Mouse (Mus musculus) naive thymus-derived CD4-positive, alpha-beta T cell, adult 2 months (primary cell): ENCODE measurements around the gene Slc46a2.

Experiments
- DNase-seq: peaks from one replicate; pipeline ENCODE4 v3.0.0-alpha.2; 2011; ENCODE audit warnings: low read depth

The Slc46a2 gene

DNA sequence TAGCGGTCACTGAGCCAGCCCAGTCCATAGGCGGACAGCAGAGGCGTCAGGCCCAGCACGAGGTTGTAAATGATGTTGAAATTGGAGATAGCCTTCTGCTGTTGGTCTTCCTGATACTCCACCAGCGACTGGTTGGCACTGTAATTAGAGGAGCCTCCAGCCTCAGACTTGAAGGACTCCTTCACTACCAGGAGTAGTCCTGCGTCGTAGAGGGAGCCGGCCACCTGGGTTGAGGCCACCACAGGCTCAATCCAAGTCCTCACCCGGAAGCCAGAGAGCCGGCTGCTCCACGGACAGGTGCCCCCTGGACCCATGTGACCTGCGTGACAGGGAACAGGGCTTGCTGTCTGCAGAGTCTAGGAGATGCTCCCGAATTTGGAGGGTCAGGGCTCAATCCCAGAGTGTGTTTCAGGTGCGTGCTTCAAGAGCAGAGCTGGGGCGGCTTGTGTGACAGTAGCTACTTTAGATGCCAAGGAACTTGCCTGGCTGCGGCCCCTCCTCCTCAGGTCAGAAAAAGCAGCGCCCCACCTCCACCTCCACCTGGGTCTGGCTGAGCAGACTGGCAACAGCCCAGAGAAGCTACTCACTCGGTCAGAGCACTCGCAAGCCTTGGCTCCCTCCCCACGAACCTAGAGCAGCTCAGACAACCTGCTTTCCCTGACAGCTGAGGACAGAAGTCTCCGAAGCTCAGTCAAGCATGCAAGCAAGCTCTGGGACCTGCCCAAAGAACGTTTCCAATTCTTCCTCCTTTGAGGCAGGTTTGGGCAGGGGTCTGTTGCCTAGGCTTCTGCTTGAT lies at the start of gene Slc46a2:
Slc46a2 (minus strand) TSS at position 449 of the 796 bp plus-strand sequence.
- no peak for DNase-seq

DNA sequence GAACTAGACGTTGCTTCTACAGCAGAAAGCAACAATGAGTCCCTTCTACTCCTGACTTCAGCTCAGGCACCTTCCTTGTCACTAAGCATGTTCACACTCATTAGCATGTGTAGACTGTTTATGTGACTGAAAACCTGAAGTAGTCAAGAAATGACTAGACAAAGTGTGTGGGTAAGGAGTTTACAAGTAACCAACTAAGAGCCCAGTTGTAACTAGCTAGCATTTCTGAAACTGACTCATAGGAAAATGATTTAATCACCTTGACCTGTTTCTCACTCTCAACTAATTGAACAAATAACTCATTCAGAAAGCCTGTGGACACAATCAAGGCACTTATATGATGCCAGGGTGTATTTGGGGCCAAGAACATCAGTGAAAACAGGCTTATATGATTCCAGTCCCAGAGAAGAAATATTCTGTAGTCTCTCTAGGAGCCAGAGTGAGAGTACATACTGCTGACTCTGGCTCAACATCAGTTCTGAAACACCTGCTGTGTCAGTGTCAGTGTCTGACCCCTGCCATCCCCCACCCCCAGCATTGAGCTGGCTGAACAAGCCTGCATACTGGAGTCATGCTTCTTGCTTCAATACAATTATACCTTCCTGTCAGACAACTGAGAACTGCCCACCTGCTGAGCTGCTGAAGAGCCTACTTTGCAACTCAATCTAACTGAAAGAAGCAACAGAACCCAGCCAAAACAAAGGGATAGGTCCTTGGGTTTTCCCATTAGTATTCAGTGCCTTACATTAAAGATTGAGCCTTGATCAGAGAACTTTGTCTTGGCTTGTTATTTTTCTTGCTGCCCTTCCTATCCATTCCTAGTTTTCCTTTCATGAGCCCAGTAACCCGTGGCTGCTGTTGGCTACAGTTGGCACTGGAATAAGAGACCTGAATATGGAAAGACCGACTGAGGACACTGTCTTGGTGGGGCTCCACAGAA lies 48.8 kb upstream of the Slc46a2 start, which contains the start of gene Mup6:
Mup6 (plus strand) TSS at position 890 of the 940 bp plus-strand sequence.
- DNase-seq = no peak

DNA sequence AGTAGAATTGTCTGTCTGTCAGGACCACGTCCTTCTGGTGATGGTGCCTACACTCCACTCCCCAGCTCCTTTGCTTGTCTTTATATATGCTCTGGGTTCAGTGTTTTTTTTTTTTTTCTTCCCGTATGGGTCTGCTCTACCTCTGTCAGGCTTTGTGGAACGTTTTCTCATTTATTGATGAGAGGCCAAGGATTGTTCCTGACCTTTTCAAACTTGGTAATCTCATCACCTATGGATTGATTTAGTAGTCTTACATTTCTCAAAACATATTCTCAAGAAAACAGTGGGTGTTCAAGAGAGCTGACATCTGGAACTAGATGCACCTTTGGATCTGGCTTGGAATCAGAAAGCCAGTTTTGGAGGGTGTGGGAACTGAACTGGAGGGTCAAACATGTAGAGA lies 45.8 kb upstream of the Slc46a2 start, which contains the start of gene Mup4:
Mup4 (minus strand) TSS at position 101 of the 400 bp plus-strand sequence.
- no peak for DNase-seq

DNA sequence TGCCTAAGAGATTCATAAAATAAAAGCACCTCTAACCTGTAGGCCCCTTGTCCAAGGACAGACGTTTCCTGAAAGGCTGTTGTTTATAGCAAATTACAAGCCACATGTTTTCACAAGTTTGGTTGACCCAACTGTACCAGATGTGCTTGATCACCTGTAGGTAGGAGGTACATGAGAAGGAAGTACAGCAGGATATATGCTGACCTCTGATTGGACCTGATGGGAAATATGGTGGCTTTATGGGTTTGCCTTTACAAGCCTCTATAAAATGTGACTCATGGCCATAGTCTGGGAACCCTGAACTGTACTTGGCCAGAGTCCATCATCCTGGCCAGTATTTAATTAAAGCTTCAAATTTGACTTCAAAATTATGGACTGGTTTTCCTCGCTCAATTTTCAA lies 22.7 kb upstream of the Slc46a2 start:
- DNase-seq = no peak

DNA sequence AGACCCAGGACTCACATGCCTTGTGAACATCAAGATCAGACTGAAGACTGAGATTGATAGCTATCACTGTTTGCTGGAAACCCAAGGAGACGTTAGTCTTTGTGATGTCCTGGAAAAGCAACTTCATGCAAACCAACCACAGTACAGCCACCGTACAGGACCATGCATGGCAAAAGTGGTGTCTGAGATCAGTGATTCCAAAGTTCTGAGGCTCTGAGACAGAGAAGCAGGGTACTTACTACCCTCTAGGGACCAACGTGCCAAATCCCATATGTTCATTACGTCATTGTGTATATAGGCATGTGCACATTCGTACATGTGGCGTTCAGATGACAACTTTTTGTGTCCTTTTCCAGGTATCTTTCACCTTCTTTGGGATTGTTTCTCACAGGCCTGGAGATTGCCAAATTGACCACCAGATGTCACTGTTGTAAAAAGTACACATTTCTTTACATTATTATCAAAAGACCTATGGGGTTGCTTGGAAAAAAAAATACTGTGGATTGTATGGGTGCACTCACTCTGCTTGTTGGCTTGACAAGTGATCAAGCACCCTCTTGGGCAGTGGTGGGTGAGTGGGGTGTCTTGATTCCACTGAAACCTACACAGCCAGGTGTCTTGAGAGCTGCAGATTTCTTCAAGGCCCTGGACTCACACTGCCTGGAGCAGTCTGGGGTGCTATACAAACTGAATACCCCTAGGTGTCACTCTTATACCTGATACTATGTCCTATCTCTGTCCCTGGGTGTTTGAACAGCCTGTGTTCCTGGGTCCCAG lies 17.8 kb upstream of the Slc46a2 start:
- DNase-seq = peak; percentile 39

DNA sequence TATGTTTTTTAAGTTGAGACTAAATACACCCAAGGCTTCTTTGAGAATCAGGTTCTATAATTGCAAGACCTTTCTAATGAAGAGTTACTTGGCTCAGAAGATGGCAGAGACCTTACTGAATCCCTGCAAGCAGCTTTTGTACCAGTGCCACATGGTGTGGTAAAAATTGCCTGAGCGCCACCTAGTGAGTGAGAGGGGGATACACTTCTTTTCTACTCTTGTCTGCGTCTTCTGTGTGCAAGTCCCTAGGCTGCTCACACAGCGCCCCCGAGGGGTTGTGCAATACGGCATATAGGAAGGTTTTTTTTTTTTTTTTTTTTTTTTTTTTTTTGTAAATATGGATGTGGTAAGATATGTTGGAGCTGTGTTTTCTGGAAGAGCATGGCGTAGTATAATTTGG lies 13.5 kb upstream of the Slc46a2 start:
- peak; percentile 79 for DNase-seq

DNA sequence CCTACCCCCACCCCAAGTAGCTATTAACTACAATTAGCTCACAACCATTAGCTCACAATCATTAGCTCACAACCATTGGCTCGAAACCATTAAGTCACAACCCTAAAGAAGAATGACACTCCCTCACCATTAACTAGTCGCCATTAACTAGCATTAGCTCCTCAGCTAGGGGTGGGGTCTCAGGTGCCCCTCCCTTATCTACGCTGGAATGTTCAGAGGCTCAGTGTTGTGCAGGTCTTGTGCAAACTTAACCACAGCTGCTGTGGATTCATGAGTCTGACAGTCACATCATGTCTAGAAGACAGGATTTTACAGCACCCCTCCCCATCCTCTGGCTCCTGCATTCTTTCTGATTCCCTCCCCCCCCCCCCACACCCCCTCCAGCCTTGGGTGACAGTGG lies 12.8 kb upstream of the Slc46a2 start:
- no peak for DNase-seq

DNA sequence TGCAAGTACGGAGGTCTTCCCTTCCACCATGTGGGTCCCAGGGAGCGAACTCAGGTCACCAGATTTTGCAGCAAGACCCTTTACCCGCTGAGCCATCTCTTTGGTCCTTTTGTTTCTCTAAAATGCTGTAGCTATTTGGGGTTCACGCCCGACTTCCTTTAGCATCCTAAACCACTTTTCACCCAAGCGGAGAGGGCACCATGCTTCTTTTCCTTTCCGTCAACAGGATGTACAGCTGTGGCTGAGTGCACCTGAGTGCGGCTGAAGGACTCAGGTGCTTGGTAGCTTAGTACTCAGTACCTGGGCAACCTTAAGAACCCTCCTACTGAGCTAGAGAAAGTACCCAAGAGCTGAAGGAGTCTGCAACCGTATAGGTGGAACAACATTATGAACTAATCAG lies 10.2 kb upstream of the Slc46a2 start:
- no peak for DNase-seq

DNA sequence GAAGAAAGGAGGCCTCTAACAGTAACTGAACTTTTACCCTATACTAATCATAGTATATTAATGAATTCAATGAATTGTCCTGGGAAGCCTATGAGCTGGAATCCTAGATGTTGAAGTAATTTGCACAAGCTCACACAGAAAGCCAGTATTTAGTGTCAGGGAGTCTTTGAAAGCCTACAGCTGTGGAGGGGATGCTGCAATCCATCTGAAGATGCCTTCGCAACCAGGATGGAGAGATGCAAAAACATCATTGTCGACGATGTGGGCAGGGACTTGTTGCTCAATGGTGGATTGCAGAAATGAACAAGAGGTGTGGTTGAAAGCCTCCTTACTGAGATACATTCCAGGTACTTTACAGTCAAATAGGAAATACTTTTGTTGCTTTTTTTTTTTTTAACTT lies 3.1 kb upstream of the Slc46a2 start:
- no peak for DNase-seq

DNA sequence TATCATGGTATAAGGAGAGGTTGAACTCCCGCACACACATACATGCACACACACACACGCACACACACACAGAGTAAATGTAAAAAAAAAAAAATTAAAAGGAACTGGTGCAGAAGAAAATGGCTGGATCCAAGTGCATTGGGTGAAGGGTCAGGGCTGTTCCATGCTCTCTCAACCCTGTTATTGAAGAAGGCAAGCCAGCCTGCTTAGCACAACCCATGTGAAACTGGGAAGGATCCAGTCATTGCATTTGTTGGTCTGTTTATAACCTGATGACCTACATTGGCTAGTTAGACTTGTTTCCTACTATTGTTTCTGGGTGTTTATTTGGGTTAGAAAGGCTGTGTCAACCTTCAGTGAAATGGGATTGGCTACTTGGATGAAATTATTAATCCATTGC lies 6.1 kb downstream of the Slc46a2 start:
- DNase-seq = no peak

DNA sequence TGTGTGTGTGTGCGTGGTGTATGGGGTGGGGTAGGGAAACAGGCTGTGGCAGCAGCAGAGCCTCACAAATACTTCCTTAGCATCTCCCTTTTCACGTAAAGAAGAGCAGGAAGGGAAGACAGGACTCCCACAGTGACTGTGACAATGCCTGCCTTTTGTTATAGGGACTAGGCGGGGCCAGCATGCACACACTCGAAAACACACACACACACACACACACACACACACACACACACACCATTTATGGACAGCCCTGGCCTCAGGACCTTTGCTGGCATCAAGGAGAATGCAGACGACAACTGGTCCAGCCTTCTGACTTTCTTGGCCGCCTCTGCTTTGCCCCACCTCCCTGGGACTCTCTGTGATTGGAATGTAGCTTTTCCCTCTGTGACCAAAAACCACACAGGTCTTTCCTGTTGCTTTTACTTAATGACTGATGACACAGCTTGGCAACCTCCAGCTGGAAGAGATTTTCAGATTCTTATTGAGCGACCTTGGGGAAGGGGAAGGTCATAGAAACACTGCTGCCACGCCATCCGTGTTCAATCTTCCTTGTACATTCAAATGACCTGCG lies 7.1 kb downstream of the Slc46a2 start:
- DNase-seq = no peak

DNA sequence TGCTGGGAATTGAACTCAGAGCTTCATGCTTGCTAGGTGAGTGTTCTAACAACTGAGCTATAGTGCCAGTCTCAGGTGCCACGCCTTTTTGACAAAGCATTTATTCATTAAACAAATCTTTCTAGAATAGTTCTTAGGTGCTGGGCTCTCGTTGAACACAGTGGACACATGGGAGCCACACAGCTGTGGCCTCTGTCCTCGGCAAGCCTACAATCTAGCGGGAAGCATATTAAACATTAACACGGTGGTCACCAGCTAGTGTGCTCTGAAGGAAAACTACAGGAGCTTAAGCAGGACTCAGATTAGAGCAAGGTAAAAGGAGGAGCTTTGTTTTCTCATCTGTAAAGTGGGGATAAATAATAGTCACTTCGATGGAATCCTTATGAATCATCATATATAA lies 7.8 kb downstream of the Slc46a2 start:
- no peak for DNase-seq

DNA sequence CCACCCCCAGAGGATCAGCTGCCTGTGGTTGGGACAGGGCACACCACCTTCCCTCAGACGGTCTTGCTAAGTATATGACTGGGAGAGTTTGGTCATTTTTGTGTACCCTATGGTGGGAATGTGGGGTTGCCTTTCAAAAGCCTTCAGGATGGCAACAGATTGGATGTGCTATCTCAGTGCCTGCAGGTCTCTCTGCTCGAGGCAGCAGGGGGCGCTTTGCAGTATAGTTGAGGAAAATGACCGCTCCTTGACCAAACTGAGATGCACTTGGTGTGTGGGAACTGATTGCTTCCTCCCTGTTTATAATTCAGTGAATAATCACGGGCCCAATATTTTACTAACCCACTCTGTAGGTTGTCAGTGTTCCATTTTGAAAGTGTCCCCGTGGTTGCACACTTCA lies 12.3 kb downstream of the Slc46a2 start:
- DNase-seq = no peak

DNA sequence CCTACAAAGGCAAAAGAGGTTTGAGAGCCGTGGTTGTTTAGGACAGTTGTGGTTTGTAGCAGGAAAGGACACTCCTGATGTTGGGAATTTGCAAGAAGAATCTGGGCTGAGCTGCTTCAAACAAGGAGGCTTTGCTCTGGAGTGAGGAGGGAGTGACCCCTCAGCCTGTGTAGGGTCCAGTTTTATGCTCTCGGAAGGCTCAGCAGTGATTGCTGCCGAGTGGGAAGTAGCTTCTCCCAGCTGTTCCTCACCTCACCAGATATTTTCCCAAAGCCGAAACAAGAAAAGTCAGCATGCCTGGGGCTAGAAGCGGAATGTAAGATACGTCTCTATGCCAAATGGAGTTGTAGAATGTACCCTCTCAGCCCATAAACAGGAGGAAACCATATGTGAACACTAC lies 13.0 kb downstream of the Slc46a2 start:
- DNase-seq = no peak

DNA sequence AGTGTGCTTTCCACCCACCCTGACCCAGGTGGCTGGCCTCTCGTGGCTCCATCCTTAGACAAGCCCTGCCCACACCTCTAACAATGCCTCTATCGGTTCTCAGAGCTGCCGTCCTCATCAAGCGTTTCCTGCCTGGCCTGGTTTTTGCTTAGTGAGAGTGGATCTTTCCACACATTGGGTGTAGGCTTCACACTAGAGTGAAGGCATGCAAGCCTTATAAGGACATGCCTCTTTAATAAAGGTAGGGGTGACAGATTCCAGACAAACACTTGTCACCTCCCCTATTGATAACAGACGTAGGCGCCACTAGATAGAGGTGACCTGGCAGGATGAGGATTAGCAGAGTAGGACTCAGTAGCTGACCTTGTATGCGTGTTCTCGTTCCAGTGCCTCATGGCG lies 16.3 kb downstream of the Slc46a2 start:
- DNase-seq = no peak

DNA sequence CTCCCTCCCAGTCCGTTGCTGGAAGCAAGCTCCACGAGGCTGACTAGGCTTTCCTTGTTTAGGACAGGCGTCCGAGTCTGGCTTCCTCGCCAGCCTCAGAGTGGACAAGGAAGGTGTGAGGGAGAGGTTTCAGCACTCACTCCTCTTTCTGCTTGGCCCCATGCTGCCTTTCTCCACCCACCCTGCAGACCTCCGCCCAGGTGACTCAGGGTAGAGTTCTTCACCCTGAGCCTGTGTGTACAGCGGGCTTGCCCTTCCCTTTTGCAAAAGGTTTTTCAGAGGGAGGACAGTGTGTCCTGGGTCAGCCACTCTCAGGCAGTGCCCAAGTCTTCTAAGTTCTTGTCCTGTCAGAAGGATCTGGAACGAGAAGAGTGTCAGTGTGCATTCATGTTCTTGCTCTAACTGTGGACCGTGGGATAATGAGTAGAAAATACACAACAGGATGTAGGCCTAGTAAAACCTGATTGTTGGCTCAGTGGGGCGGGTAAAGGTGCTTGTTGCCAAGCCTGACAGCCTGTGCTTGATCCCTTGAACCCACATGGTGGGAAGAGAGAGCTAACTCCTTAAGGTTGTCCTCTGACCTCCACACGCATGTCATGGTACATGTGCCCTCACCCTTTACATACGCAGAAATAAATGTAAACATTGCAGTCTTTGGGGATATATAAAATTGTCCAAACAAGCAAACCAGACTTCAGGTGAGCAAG lies 16.9 kb downstream of the Slc46a2 start:
- DNase-seq = no peak

DNA sequence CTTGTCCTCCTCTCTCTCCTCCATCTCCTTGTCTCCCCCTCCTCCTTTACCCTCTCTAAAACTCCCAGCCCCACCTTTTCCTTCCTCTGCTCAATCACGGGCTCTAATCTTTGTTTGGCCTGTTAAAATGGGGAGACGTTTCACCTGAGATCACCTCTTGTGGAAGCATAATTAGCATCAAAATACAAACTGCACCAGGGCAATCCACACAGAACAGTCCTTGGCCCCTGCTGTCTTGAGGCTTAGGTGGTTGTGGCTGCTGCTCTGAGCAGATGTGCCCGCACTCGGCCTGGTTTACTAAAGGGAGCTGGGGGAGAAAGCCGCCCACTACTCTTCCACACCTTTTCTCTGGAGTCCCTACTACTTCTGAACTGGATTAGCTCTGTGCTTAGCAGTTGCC lies 18.9 kb downstream of the Slc46a2 start:
- no peak for DNase-seq

DNA sequence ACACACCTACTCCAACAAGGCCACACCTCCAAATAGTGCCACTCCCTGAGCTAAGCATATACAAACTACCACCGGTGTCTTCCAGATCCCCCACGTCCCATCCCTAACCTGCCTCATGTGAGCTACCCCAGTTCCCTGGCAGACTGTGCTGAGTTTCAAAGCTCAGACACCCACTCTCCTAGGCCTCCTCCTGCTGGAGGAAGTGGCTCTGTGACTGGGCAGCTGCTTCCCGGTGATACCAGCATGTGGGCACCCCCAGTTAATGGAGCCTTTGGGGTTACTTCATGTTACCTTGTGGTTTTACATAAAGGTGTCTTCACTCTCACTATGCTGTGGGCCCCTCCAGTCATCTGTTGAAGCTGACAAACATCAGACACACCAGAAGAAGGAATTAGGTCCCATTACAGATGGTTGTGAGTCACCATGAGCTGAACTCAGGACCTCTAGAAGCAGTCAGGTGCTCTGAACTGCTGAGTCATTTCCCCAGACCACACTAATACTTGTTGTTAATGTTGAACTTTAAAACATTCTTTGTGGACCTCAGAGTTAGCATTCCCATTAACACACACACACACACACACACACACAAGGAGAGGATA lies 19.8 kb downstream of the Slc46a2 start:
- no peak for DNase-seq

DNA sequence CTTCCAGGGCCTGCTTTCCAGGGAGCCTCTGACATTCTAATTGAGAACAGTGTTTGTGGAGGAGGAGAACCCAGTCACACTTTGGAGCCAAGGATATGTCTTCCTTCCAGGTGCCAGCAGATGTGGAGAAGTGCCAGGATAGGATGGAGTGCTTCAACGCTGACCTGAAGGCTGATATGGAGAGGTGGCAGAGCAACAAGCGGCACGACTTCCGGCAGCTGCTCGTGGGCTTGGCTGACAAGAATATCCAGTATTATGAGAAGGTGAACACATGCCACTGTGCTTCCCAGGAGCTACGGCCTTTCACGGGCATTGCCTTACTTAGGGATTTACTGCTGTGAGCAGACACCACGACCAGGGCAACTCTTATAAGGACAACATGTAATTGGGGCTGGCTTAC lies 20.4 kb downstream of the Slc46a2 start:
- DNase-seq = no peak

DNA sequence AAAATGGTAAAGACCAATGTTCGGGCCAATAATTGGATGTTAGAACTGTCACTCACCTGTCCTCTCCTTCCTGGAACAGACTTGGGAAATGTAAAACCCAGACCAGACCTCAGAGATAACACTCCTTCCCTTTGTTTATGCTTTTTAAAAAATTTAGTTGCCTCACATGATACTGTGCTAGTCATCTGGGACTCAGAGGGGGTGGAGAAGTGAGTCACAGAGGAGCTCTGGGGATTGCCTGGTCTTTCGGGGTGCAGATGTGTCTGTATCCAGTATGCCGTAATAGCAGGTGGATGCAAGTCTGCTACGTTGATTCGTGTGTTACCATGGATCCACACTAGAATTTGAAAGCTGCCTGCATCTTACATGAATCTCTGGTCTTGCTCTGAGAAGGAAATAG lies 22.1 kb downstream of the Slc46a2 start:
- no peak for DNase-seq
